Mouse (Mus musculus) CH12.LX (cell line): ENCODE measurements around the gene 4931429L15Rik. TPM values are rescaled to one million over a fixed set of nuclear protein-coding genes. Genes with fewer than 3 reads are reported as not detected.

Source experiments
- DNase-seq: peaks from one replicate; pipeline ENCODE4 v3.0.0-alpha.2; 2013; ENCODE audit errors: extremely low read depth
- H3K27ac ChIP-seq: 2 replicates; pipeline ENCODE4 v1.5.1; 2012; ENCODE audit warnings: low read depth, mild to moderate bottlenecking, control low read depth, moderate library complexity; ENCODE audit not compliant: insufficient read depth
- H3K27me3 ChIP-seq: replicated peaks from 2 replicates; pipeline ENCODE3; 2012; ENCODE audit warnings: inconsistent platforms
- H3K36me3 ChIP-seq, 2 experiments: replicated peaks in 1 of 2; 2 replicates each; pipeline versions ENCODE3 to v1.6.1; 2012; ENCODE audit warnings: inconsistent platforms in 1 of 2, low read length in 1 of 2, mild to moderate bottlenecking in 1 of 2, mixed read lengths in 1 of 2, moderate library complexity in 1 of 2; ENCODE audit not compliant: control insufficient read depth in 1 of 2, insufficient read depth in 1 of 2
- H3K4me1 ChIP-seq, 2 experiments: 2 replicates each; pipeline ENCODE4 v1.6.1; 2012; ENCODE audit warnings: inconsistent platforms in 1 of 2, moderate library complexity in 1 of 2; ENCODE audit not compliant: insufficient read depth in 2 of 2, control insufficient read depth in 1 of 2
- H3K4me2 ChIP-seq: 2 replicates; pipeline ENCODE4 v1.6.1; 2012; ENCODE audit warnings: low read depth, mild to moderate bottlenecking, control low read depth; ENCODE audit not compliant: poor library complexity, insufficient read depth, severe bottlenecking
- H3K4me3 ChIP-seq, 3 experiments: fragments of 150-350 bp in 1 of 3; sonication (generic) in 1 of 3; replicated peaks in 1 of 3; 2 replicates each; pipeline versions ENCODE3 to v1.5.1; 2011 to 2012; ENCODE audit warnings: low read depth in 2 of 3, low read length in 2 of 3, mild to moderate bottlenecking in 2 of 3, moderate library complexity in 2 of 3, control low read depth in 1 of 3, improper control_type of control experiment in 1 of 3, inconsistent platforms in 1 of 3, mixed read lengths in 1 of 3; ENCODE audit not compliant: poor library complexity in 1 of 3
- H3K79me2 ChIP-seq: replicated peaks from 2 replicates; pipeline ENCODE4 v1.6.1; 2012; ENCODE audit warnings: mild to moderate bottlenecking, moderate library complexity; ENCODE audit not compliant: control insufficient read depth, poor library complexity, insufficient read depth, severe bottlenecking; ENCODE audit errors: extremely low read depth
- H3K9ac ChIP-seq: 2 replicates; pipeline ENCODE4 v1.6.1; 2012; ENCODE audit warnings: low read depth, mild to moderate bottlenecking, control low read depth, moderate library complexity; ENCODE audit not compliant: insufficient read depth
- H3K9me3 ChIP-seq: replicated peaks from 2 replicates; pipeline ENCODE3; 2012; ENCODE audit warnings: low read length, inconsistent platforms, mixed read lengths
- BHLHE40 ChIP-seq: IDR thresholded peaks from 2 replicates; pipeline ENCODE4 v1.6.1; 2011; ENCODE audit warnings: mild to moderate bottlenecking, low read depth, low read length, improper control_type of control experiment
- CHD1 ChIP-seq: IDR thresholded peaks from 2 replicates; pipeline ENCODE4 v1.6.1; 2012; ENCODE audit warnings: low read depth, low read length, improper control_type of control experiment, inconsistent platforms
- CHD2 ChIP-seq: IDR thresholded peaks from 2 replicates; pipeline ENCODE4 v1.6.1; 2011; ENCODE audit warnings: low read length, improper control_type of control experiment
- CTCF ChIP-seq, 2 experiments: IDR thresholded peaks in 1 of 2; conservative IDR thresholded peaks in 1 of 2; 2 replicates each; pipeline ENCODE4 v1.5.1; 2011 to 2012; ENCODE audit warnings: low read depth in 2 of 2, low read length in 2 of 2, improper control_type of control experiment in 1 of 2, inconsistent platforms in 1 of 2, mild to moderate bottlenecking in 1 of 2, moderate library complexity in 1 of 2
- E2F4 ChIP-seq: IDR thresholded peaks from 2 replicates; pipeline ENCODE4 v1.6.1; 2011; ENCODE audit warnings: low read depth, low read length, improper control_type of control experiment; ENCODE audit not compliant: insufficient replicate concordance
- ELF1 ChIP-seq: IDR thresholded peaks from 2 replicates; pipeline ENCODE4 v1.6.1; 2014; ENCODE audit warnings: low read depth, mild to moderate bottlenecking, inconsistent platforms, low read length, improper control_type of control experiment
- EP300 ChIP-seq: IDR thresholded peaks from 2 replicates; pipeline ENCODE4 v1.6.1; 2011; ENCODE audit warnings: low read length, improper control_type of control experiment
- ETS1 ChIP-seq: conservative IDR thresholded peaks from 2 replicates; pipeline ENCODE4 v1.6.1; 2012; ENCODE audit warnings: low read depth, mild to moderate bottlenecking, inconsistent platforms, low read length, improper control_type of control experiment, moderate library complexity
- HCFC1 ChIP-seq: IDR thresholded peaks from 2 replicates; pipeline ENCODE4 v1.6.1; 2012; ENCODE audit warnings: low read depth, mild to moderate bottlenecking, inconsistent platforms, low read length, improper control_type of control experiment
- IRF4 ChIP-seq: IDR thresholded peaks from 2 replicates; pipeline ENCODE4 v1.6.1; 2014; ENCODE audit warnings: low read depth, mild to moderate bottlenecking, inconsistent platforms, low read length, improper control_type of control experiment
- JUN ChIP-seq: IDR thresholded peaks from 2 replicates; pipeline ENCODE4 v1.6.1; 2011; ENCODE audit warnings: low read depth, mild to moderate bottlenecking, low read length, improper control_type of control experiment, moderate library complexity; ENCODE audit not compliant: insufficient read depth
- KAT2A ChIP-seq: IDR thresholded peaks from 2 replicates; pipeline ENCODE4 v1.6.1; 2012; ENCODE audit warnings: low read length, improper control_type of control experiment, inconsistent platforms; ENCODE audit not compliant: insufficient replicate concordance
- MAFK ChIP-seq: IDR thresholded peaks from 2 replicates; pipeline ENCODE4 v1.6.1; 2011; ENCODE audit warnings: low read length, improper control_type of control experiment; ENCODE audit not compliant: insufficient replicate concordance
- MXI1 ChIP-seq: IDR thresholded peaks from 2 replicates; pipeline ENCODE4 v1.6.1; 2011; ENCODE audit warnings: mild to moderate bottlenecking, low read depth, low read length, improper control_type of control experiment
- NELFE ChIP-seq: IDR thresholded peaks from 2 replicates; pipeline ENCODE4 v1.6.1; 2011; ENCODE audit warnings: low read depth, low read length, improper control_type of control experiment
- NRF1 ChIP-seq: IDR thresholded peaks from 2 replicates; pipeline ENCODE4 v1.6.1; 2014; ENCODE audit warnings: low read depth, mild to moderate bottlenecking, inconsistent platforms, low read length, improper control_type of control experiment, moderate library complexity
- PAX5 ChIP-seq: IDR thresholded peaks from 2 replicates; pipeline ENCODE4 v1.6.1; 2012; ENCODE audit warnings: low read length, inconsistent platforms, mixed read lengths
- POLR2A ChIP-seq: IDR thresholded peaks from 2 replicates; pipeline ENCODE4 v1.6.1; 2011; ENCODE audit warnings: low read depth, mild to moderate bottlenecking, improper control_type of control experiment, low read length
- POLR2AphosphoS2 ChIP-seq: IDR thresholded peaks from 2 replicates; pipeline ENCODE4 v1.6.1; 2011; ENCODE audit warnings: low read depth, low read length, improper control_type of control experiment
- RAD21 ChIP-seq: IDR thresholded peaks from 2 replicates; pipeline ENCODE4 v1.6.1; 2011; ENCODE audit warnings: low read depth, mild to moderate bottlenecking, low read length, improper control_type of control experiment, moderate library complexity
- RCOR1 ChIP-seq: conservative IDR thresholded peaks from 2 replicates; pipeline ENCODE4 v1.6.1; 2012; ENCODE audit warnings: low read depth, mild to moderate bottlenecking, inconsistent platforms, low read length, improper control_type of control experiment
- SIN3A ChIP-seq: IDR thresholded peaks from 2 replicates; pipeline ENCODE4 v1.6.1; 2012; ENCODE audit warnings: low read length, improper control_type of control experiment, inconsistent platforms
- TBP ChIP-seq: conservative IDR thresholded peaks from 2 replicates; pipeline ENCODE4 v1.6.1; 2011; ENCODE audit warnings: low read depth, low read length, improper control_type of control experiment
- TCF12 ChIP-seq: IDR thresholded peaks from 2 replicates; pipeline ENCODE4 v1.6.1; 2014; ENCODE audit warnings: low read depth, mild to moderate bottlenecking, inconsistent platforms, low read length, improper control_type of control experiment
- USF1 ChIP-seq: IDR thresholded peaks from 2 replicates; pipeline ENCODE4 v1.6.1; 2014; ENCODE audit warnings: low read depth, mild to moderate bottlenecking, inconsistent platforms, low read length, improper control_type of control experiment
- USF2 ChIP-seq: conservative IDR thresholded peaks from 2 replicates; pipeline ENCODE4 v1.6.1; 2011; ENCODE audit warnings: low read depth, low read length, improper control_type of control experiment
- ZC3H11A ChIP-seq: IDR thresholded peaks from 2 replicates; pipeline ENCODE4 v1.6.1; 2012; ENCODE audit warnings: low read depth, mild to moderate bottlenecking, inconsistent platforms, low read length, improper control_type of control experiment
- ZKSCAN1 ChIP-seq: IDR thresholded peaks from 2 replicates; pipeline ENCODE4 v1.6.1; 2012; ENCODE audit warnings: low read depth, inconsistent platforms, low read length, improper control_type of control experiment, borderline replicate concordance
- ZMIZ1 ChIP-seq: IDR thresholded peaks from 2 replicates; pipeline ENCODE4 v1.6.1; 2012; ENCODE audit warnings: low read depth, mild to moderate bottlenecking, inconsistent platforms, low read length, improper control_type of control experiment
- ZNF384 ChIP-seq: IDR thresholded peaks from 2 replicates; pipeline ENCODE4 v1.6.1; 2012; ENCODE audit warnings: low read depth, low read length, improper control_type of control experiment, inconsistent platforms
- dilution Hi-C: fragments of 300-500 bp; cut with MboI; formaldehyde crosslinking; loops from 2 replicates; pipeline ENCODE4 v1.14.3; 2020; ENCODE audit warnings: low sequenced_read_pairs; ENCODE audit not compliant: extremely low pct_unique_long_range_greater_than_20kb, extremely low pct_ligation_motif_present
- in situ Hi-C: fragments of 300-500 bp; cut with MboI; formaldehyde crosslinking; loops from 3 replicates; pipeline ENCODE4 v1.14.3; 2019; ENCODE audit warnings: low sequenced_read_pairs, low pct_ligation_motif_present, low pct_unique_long_range_greater_than_20kb, mixed read lengths
- polyA plus RNA-seq: library from polyadenylated mRNA; unstranded; fragments of >175 nt; gene quantifications from 2 replicates; pipeline ENCODE4 v1.2.1, GENCODE M21; 2012; ENCODE audit warnings: low read depth; ENCODE audit not compliant: insufficient read length
- total RNA-seq, 2 experiments: library from RNA; depleted of rRNA; stranded (reverse); fragments of 300-350 nt in 1 of 2; fragments of >200 nt in 1 of 2; gene quantifications; 2 replicates each; pipeline ENCODE4 v1.2.3; 2012 to 2014

The 4931429L15Rik gene
- total and polyA plus RNA-seq, 3 experiments, result not detected

DNA sequence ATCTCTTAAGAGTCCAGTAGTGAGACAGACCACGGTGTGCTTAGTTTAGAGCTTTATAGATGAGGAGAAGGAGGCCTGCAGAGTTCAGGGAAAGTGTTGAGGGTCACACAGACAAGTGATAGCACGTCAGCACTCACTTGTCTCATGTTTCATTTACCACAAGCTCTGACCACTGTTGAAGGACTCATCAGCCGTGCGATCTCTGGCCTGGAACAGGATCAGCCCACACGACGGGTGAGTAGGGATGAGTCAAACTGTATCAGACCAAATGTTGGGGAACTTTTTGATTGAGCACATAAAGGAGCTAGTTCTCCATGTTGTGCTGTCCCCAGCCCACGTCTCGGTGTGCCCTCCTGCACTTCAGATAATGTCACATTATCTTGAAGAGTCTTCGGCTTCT, 45.3 kb downstream of the 4931429L15Rik start:
- Histone ChIP-seq H3K27ac (no peak overlapping the region), H3K27me3 (no peaks in the 10 kb centered on the region), H3K9me3 (no peaks in the 10 kb centered on the region), H3K79me2 (peaks cover 17% of the 10 kb centered on the region)
- in situ Hi-C loops (no loop called here), dilution Hi-C loops (no loop called here)
- TF ChIP-seq BHLHE40 (no peak), ETS1 (no peak), TCF12 (no peak), JUN (no peak), NRF1 (no peak), E2F4 (no peak), POLR2AphosphoS2 (no peak), RAD21 (no peak), POLR2A (no peak), ZMIZ1 (no peak), CHD2 (no peak), USF2 (no peak), MAFK (no peak), CTCF (conservative IDR thresholded peaks at IDR 0.05 in 1 of 2, IDR thresholded peaks at IDR 0.05 in 1 of 2; ENCODE audit: low read depth in 2 of 2, low read length in 2 of 2) (no peak)
- TF ChIP-seq, all 38 proteins: peak for 0
- Histone ChIP-seq H3K4me3 (no peak overlapping the region), H3K9ac (no peak overlapping the region), H3K4me1 (peaks cover 6 to 23% of the 10 kb centered on the region in 2 experiments), H3K4me2 (peak overlapping the region; percentile 92), H3K36me3 (peaks cover 42 to 63% of the 10 kb centered on the region in 2 experiments)
- DNase-seq, result no peak

DNA sequence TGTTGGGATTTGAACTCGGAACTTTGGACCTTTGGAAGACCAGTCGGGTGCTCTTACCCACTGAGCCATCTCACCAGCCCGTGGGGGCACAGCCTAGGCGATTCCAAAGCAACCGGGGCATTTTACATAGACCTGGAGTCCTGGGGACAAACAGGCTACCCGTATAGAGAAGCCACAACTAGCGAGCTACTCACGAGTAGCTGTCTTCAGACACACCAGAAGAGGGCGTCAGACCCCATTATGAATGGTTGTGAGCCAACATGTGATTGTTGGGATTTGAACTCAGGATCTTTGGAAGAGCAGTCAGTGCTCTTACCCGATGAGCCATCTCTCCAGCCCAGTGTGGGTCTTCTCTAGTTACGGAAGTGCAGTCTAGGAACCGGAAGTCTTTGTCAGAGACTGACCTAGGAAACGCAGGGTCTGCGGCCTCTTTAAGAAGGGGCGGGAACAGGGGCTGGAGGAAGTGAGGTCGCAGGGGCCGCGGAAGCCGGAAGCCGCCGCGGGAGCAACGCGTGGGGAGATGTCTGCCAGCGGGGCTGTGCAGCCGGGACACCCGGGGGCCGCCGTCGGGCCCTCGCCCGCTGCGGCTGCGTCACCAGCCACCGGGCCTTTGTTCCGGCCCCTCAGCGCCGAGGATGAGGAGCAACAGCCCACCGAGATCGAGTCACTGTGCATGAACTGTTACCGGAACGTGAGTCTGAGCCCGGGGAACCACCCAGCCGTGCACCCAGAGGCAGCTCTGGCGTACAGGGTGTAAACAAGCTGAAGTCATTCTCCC, 46.9 kb downstream of the 4931429L15Rik start, which contains the start of gene Zpr1:
TSS of gene Zpr1 (plus strand) at position 388 of the 778 bp plus-strand sequence.
- Histone ChIP-seq H3K9ac (peak within 1 kb of the TSS; percentile 69), H3K79me2 (peaks cover 17% of the 10 kb centered on the region), H3K4me3 (peak within 1 kb of the TSS; percentile 86 to 98 (median 91)), H3K4me2 (peak within 1 kb of the TSS; percentile 92), H3K36me3 (peaks cover 32 to 49% of the 10 kb centered on the region in 2 experiments), H3K27me3 (no peaks in the 10 kb centered on the region), H3K27ac (no peak within 1 kb of the TSS), H3K9me3 (no peaks in the 10 kb centered on the region), H3K4me1 (peaks cover 6 to 23% of the 10 kb centered on the region in 2 experiments)
- DNase-seq, result peak; percentile 98
- dilution Hi-C loops, result no loop called here
- in situ Hi-C loops, result no loop called here
- TF ChIP-seq ZKSCAN1 (no peak), ZC3H11A (no peak), IRF4 (peak; percentile 67), TBP (peak; percentile 89), ZNF384 (no peak), KAT2A (peak; percentile 68; the same call in 1 of the 2 replicates), EP300 (no peak), NELFE (peak; percentile 93), POLR2AphosphoS2 (peak; percentile 56), CTCF (conservative IDR thresholded peaks at IDR 0.05 in 1 of 2, IDR thresholded peaks at IDR 0.05 in 1 of 2; ENCODE audit: low read depth in 2 of 2, low read length in 2 of 2) (no peak; a peak in 1 of 4 replicates), ELF1 (peak; percentile 98), HCFC1 (peak; percentile 91), MAFK (no peak), CHD1 (no peak), CHD2 (peak; percentile 53; the same call in 1 of the 2 replicates), USF1 (no peak), RCOR1 (no peak), ZMIZ1 (0 out of 2 replicates have a peak, but pooled peaks have one; percentile 26), SIN3A (peak; percentile 97), JUN (no peak), TCF12 (peak; percentile 75), E2F4 (no peak), ETS1 (0 out of 2 replicates have a peak, but pooled peaks have one; percentile 7), MXI1 (peak; percentile 98), PAX5 (no peak), BHLHE40 (peak; percentile 35; the same call in 1 of the 2 replicates)
